ENCODE assay signal across 23 mouse cellular contexts in the genomic region with DNA sequence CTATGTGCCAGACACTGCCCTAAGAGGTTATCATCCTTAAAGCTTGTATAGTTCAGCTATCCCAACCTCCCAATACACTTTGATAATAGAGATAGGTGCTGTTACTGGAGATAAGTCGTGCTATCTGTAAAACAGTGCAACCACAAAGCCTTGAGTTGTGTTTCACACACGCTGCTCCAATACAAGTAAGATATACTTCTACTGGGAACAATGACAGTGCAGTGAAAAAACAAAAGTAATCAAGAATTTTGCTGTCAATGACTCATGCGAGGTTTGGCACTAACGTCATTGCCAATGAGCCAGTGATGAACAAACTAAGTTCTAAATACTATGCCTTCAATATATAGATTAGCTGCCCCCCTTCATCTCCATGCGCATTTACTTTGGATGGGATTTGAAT. TPM values are rescaled to one million over a fixed set of nuclear protein-coding genes. Genes with fewer than 3 reads are reported as not detected.
DNase-seq lines count a peak whose midpoint lies in the region; ATAC-seq lines count a peak whose summit lies in the region.
"Had no signal": no experiment of that assay in that cellular context is flagged by ENCODE, and none has a peak within 500 bp of the region (broad histone marks: within the 10 kb centered on the region; RNA-seq: fewer than 3 reads in every experiment).

No protein-coding gene starts in this region.

- H3K4me2 ChIP-seq in kidney, embryonic 14.5 days (replicated peaks; ENCODE audit: low read depth, low read length), result no peak overlapping the region
- H3K4me2 ChIP-seq in intestine, embryonic 16.5 days (ENCODE audit: low read depth, low read length), result no peak overlapping the region
- H3K4me2 ChIP-seq: embryonic facial prominence, embryonic 15.5 days; forebrain, embryonic 15.5 days; hindbrain, embryonic 15.5 days had no signal

- no peak for ATAC-seq in kidney, embryonic 14.5 days (ENCODE audit: low FRiP score, low TSS enrichment)
- ATAC-seq in intestine, embryonic 16.5 days, result no peak
- ATAC-seq: forebrain, embryonic 15.5 days; intestine, postnatal 0 days had no signal

- 86% methylated on average over 5 of the region's 5 CpGs for WGBS in kidney, embryonic 14.5 days
- 84% methylated on average over 5 of the region's 5 CpGs for WGBS in intestine, embryonic 16.5 days

- peak; percentile 35 for DNase-seq in adrenal gland, adult 2 months
- no peak for DNase-seq in adrenal gland, adult 18-20 months (ENCODE audit: low spot score in 2 of 2)
- DNase-seq in kidney, adult 18-20 months, result no peak
- peak; percentile 51 for DNase-seq in 416B (ENCODE audit: low read depth)
- no peak for DNase-seq in gastrocnemius, postnatal 10 days
- DNase-seq: cerebellum, adult 11 months; cerebellum, adult 8-10 months; cerebellum, postnatal 14 days; embryo, embryonic 11 days; gastrocnemius, postnatal 14 days; heart, postnatal 14 days had no signal

- H3K9me3 ChIP-seq in kidney, embryonic 14.5 days (ENCODE audit: control insufficient read depth, low read length), result no peaks in the 10 kb centered on the region
- H3K9me3 ChIP-seq in intestine, embryonic 16.5 days (ENCODE audit: control insufficient read depth, low read length), result no peaks in the 10 kb centered on the region
- H3K9me3 ChIP-seq: embryonic facial prominence, embryonic 15.5 days; forebrain, embryonic 15.5 days; hindbrain, embryonic 15.5 days had no signal

- peak overlapping the region; percentile 71; the same call in 1 of the 2 replicates for H3K27ac ChIP-seq in kidney, embryonic 14.5 days (ENCODE audit: low read depth, low read length)
- H3K27ac ChIP-seq in intestine, embryonic 16.5 days (ENCODE audit: low read length), result no peak overlapping the region
- H3K27ac ChIP-seq: embryonic facial prominence, embryonic 15.5 days; forebrain, embryonic 15.5 days; hindbrain, embryonic 15.5 days had no signal

- H3K4me3 ChIP-seq in kidney, embryonic 14.5 days (ENCODE audit: low read length), result no peak overlapping the region
- H3K4me3 ChIP-seq in intestine, embryonic 16.5 days (ENCODE audit: low read length), result no peak overlapping the region
- H3K4me3 ChIP-seq: embryonic facial prominence, embryonic 15.5 days; forebrain, embryonic 15.5 days; hindbrain, embryonic 15.5 days had no signal

- no peaks in the 10 kb centered on the region for H3K4me1 ChIP-seq in kidney, embryonic 14.5 days (ENCODE audit: control insufficient read depth, insufficient read depth, low read length)
- H3K4me1 ChIP-seq in intestine, embryonic 16.5 days (ENCODE audit: control insufficient read depth, insufficient read depth, low read length), result no peaks in the 10 kb centered on the region

- peaks cover 12% of the 10 kb centered on the region; the same call in 1 of the 2 replicates for H3K36me3 ChIP-seq in kidney, embryonic 14.5 days (ENCODE audit: control insufficient read depth, insufficient read depth, low read length)
- H3K36me3 ChIP-seq in intestine, embryonic 16.5 days (ENCODE audit: control insufficient read depth, insufficient read depth, low read length), result no peaks in the 10 kb centered on the region
- H3K36me3 ChIP-seq: forebrain, embryonic 15.5 days; hindbrain, embryonic 15.5 days had no signal

- no peaks in the 10 kb centered on the region for H3K27me3 ChIP-seq in kidney, embryonic 14.5 days (ENCODE audit: control insufficient read depth, insufficient read depth, low read length)
- no peaks in the 10 kb centered on the region for H3K27me3 ChIP-seq in intestine, embryonic 16.5 days (replicated peaks; ENCODE audit: control insufficient read depth, insufficient read depth, low read length)
- H3K27me3 ChIP-seq: embryonic facial prominence, embryonic 15.5 days; forebrain, embryonic 15.5 days had no signal

- H3K9ac ChIP-seq in kidney, embryonic 14.5 days (ENCODE audit: low read depth, low read length), result no peak overlapping the region
- no peak overlapping the region for H3K9ac ChIP-seq in intestine, embryonic 16.5 days (ENCODE audit: low read depth, low read length)
- H3K9ac ChIP-seq: embryonic facial prominence, embryonic 15.5 days; forebrain, embryonic 15.5 days; hindbrain, embryonic 15.5 days had no signal

RNA-seq across cellular contexts. Expression of a gene that starts 10.3 kb away (rescaled TPM):
- 1 to 10 TPM; 1.9 to 5.3 TPM for total RNA-seq in adrenal gland, adult 2 months (2021)
- polyA plus RNA-seq in adrenal gland, adult 2 months (2012; rRNA removed), result 0.10 and 0.24 TPM in 2 replicates
- total RNA-seq in adrenal gland, adult 18-20 months (2021), result 1 to 10 TPM; 1.7 to 3.7 TPM
- 1.2 and 1.6 TPM in 2 replicates for polyA plus RNA-seq in kidney, embryonic 14.5 days (2014; fragmentation: Nextera tagmentation; extraction: Ambion mirVana)
- 0.27 and 0.38 TPM in 2 replicates for polyA plus RNA-seq in intestine, embryonic 16.5 days (2015; fragmentation: Nextera tagmentation; extraction: Ambion mirVana)
- total RNA-seq in gastrocnemius, postnatal 10 days (2021), result under 1 TPM in 1 of 2 experiments, not detected in 1; 0.12 TPM
- total RNA-seq: common myeloid progenitor, adult 5-6 weeks; gastrocnemius, postnatal 14 days had no signal
- polyA plus RNA-seq: frontal cortex, adult 2 months had no signal

RNA-seq across cellular contexts. Expression of a gene that starts 42.6 kb away (rescaled TPM):
- total RNA-seq in adrenal gland, adult 2 months (2021), result under 1 TPM; 0.06 to 0.07 TPM
- polyA plus RNA-seq in adrenal gland, adult 2 months (2012; rRNA removed), result 0.02 TPM in 1 of 2 replicates, not detected in the other
- not detected for total RNA-seq in adrenal gland, adult 18-20 months (2021)
- 0.26 and 0.27 TPM in 2 replicates for polyA plus RNA-seq in kidney, embryonic 14.5 days (2014; fragmentation: Nextera tagmentation; extraction: Ambion mirVana)
- 0.06 TPM in 1 of 2 replicates, not detected in the other for polyA plus RNA-seq in intestine, embryonic 16.5 days (2015; fragmentation: Nextera tagmentation; extraction: Ambion mirVana)
- total RNA-seq in gastrocnemius, postnatal 10 days (2021), result under 1 TPM; 0.68 to 0.92 TPM
- total RNA-seq: adrenal gland, postnatal 36 days; common myeloid progenitor, adult 5-6 weeks had no signal
- polyA plus RNA-seq: embryonic facial prominence, embryonic 11.5 days; forebrain, embryonic 11.5 days; forebrain, embryonic 15.5 days; frontal cortex, adult 2 months; hindbrain, embryonic 11.5 days; hindbrain, embryonic 15.5 days had no signal

Comparison
In these comparisons a context has a peak if more than half of its experiments do, and no peak if none do; other contexts are left out.
1. DNase-seq: peak in adrenal gland, adult 2 months (single experiment) and 416B (single experiment); none in adrenal gland, adult 18-20 months (0 of 2), kidney, adult 18-20 months (single experiment) and gastrocnemius, postnatal 10 days (single experiment).